Mouse (Mus musculus) intestine, postnatal 0 days (tissue): Measurements from ENCODE around the gene Klf2. TPM values are rescaled to one million over a fixed set of nuclear protein-coding genes. Genes with fewer than 3 reads are reported as not detected.

Experiments used
- ATAC-seq: fragments of 200-750 bp; cut with Nextera tagmentation; 2 replicates; pipeline ENCODE4 v1.8.0; 2017; ENCODE audit warnings: mild to moderate bottlenecking, moderate TSS enrichment, moderate library complexity
- H3K27ac ChIP-seq: fragments of 300-500 bp; sonication (generic); 2 replicates; pipeline ENCODE4 v1.5.1; 2014; ENCODE audit warnings: mild to moderate bottlenecking, low read depth, low read length, moderate library complexity
- H3K27me3 ChIP-seq: fragments of 300-500 bp; sonication (generic); replicated peaks from 2 replicates; pipeline ENCODE4 v1.6.1; 2014; ENCODE audit warnings: low read length, mixed read lengths; ENCODE audit not compliant: control insufficient read depth, insufficient read depth
- H3K36me3 ChIP-seq: fragments of 300-500 bp; sonication (generic); 2 replicates; pipeline ENCODE4 v1.6.1; 2014; ENCODE audit warnings: mild to moderate bottlenecking, moderate library complexity; ENCODE audit not compliant: control insufficient read depth, insufficient read depth
- H3K4me1 ChIP-seq: fragments of 300-500 bp; sonication (generic); replicated peaks from 2 replicates; pipeline ENCODE4 v1.6.1; 2014; ENCODE audit warnings: antibody characterized with exemption, low read length, mixed read lengths; ENCODE audit not compliant: control insufficient read depth, insufficient read depth
- H3K4me2 ChIP-seq: fragments of 300-500 bp; sonication (generic); replicated peaks from 2 replicates; pipeline ENCODE4 v1.6.1; 2014; ENCODE audit warnings: low read depth, mild to moderate bottlenecking, moderate library complexity
- H3K4me3 ChIP-seq: fragments of 300-500 bp; sonication (generic); 2 replicates; pipeline ENCODE4 v1.5.1; 2014; ENCODE audit warnings: low read depth, low read length
- H3K9ac ChIP-seq: fragments of 300-500 bp; sonication (generic); 2 replicates; pipeline ENCODE4 v1.6.1; 2014; ENCODE audit warnings: mild to moderate bottlenecking, low read depth, low read length
- H3K9me3 ChIP-seq: fragments of 300-500 bp; sonication (generic); 2 replicates; pipeline ENCODE4 v1.6.1; 2016; ENCODE audit warnings: mixed run types; ENCODE audit not compliant: control insufficient read depth
- CTCF ChIP-seq: sonication (generic); IDR thresholded peaks from 2 replicates; pipeline ENCODE4 v1.5.1; 2016; ENCODE audit warnings: low read depth, mild to moderate bottlenecking, control low read depth, antibody characterized with exemption, moderate library complexity
- WGBS: fragments of 180-500 bp; shearing (Covaris S2); extraction: QIAGEN DNeasy Blood & Tissue Kit; methylation state at CpG from one replicate; pipeline ENCODE4 v1.1.7; 2014; 5-methylcytosine and 5-hydroxymethylcytosine counted together
- polyA plus RNA-seq: library from polyadenylated mRNA; unstranded; fragments of >200 nt; fragmentation: Nextera tagmentation; extraction: Ambion mirVana; gene quantifications from 2 replicates; pipeline ENCODE4 v1.2.1, GENCODE M21; 2015

Klf2 gene
- polyA plus RNA-seq, 1 experiment from 2014 or later: 8.9 TPM

DNA sequence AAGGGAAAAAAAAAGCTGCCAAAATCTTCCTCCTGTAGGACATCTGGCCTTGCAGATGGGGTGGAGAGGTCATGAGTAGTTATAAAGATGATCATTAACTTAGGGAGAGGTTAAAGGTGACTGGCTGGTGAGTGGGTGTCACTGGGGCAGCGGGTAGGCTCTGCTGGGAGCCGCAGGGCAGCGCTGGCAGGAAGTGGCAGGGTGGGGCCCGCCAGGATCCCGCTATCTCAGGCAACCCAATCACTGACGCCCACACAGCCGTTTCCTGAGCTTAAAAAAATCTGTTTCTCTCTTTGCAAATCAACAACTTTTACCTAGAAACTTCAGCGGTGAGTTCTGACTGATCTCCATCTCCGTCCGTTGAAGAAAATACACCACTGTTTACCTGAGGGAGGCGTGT is 35.4 kb downstream of the Klf2 start:
- no peak for TF ChIP-seq CTCF
- Histone ChIP-seq H3K9me3 (no peaks in the 10 kb centered on the region), H3K27me3 (no peaks in the 10 kb centered on the region), H3K9ac (no peak overlapping the region), H3K27ac (no peak overlapping the region), H3K4me1 (no peaks in the 10 kb centered on the region), H3K36me3 (peaks cover 49% of the 10 kb centered on the region), H3K4me3 (no peak overlapping the region), H3K4me2 (no peak overlapping the region)
- ATAC-seq: no peak
- WGBS: 64% methylated on average over 11 of the region's 11 CpGs

DNA sequence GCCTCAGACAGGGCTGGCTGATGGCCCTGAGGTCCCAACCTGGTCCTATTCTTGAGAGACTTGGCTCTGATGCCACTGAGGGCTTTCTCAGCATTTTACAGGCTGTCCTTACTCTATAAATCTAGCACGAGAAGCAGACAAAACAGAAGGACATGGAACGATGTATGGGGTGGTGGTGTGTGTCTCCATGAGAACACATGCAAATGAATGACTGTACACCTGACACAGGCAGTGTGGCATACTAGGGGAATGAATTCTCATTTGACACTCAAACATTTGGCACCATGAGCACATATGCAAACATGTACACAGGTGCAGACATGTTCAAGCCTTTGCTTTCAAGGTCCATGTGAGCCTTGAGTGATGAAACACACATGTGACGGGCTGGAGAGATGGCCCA is 37.8 kb downstream of the Klf2 start:
- Histone ChIP-seq H3K36me3 (peaks cover 59% of the 10 kb centered on the region), H3K27me3 (no peaks in the 10 kb centered on the region), H3K4me3 (no peak overlapping the region), H3K4me2 (no peak overlapping the region), H3K27ac (no peak overlapping the region), H3K4me1 (no peaks in the 10 kb centered on the region), H3K9me3 (no peaks in the 10 kb centered on the region), H3K9ac (no peak overlapping the region)
- TF ChIP-seq CTCF: no peak
- WGBS: 91% methylated on average over 3 of the region's 3 CpGs
- no peak for ATAC-seq

DNA sequence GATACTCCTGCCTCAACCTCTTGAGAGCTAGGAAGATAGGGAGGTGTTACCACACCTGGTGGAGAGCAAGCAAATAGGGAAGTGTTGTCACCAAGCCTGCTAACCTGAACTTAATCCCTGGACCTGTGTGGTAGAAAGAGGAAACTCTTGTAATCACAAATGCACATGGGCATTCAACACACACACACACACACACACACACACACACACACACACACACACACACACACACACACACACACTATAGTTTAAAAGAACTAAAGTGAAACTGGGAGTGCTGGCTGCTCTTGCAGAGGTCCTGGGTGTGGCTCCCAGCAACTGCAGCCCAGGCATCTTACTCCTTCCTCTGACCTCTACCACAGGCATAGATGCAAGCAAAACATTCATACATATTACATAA is 41.3 kb downstream of the Klf2 start:
- no peak overlapping the region for H3K4me3 ChIP-seq
- H3K4me2 ChIP-seq: no peak overlapping the region
- no peak for TF ChIP-seq CTCF
- peaks cover 72% of the 10 kb centered on the region for H3K36me3 ChIP-seq
- H3K27me3 ChIP-seq: no peaks in the 10 kb centered on the region
- H3K9ac ChIP-seq: no peak overlapping the region
- H3K27ac ChIP-seq: no peak overlapping the region
- H3K9me3 ChIP-seq: no peaks in the 10 kb centered on the region
- 0 out of 2 replicates have a peak, but pooled peaks have one; percentile 7 for ATAC-seq
- no peaks in the 10 kb centered on the region for H3K4me1 ChIP-seq

DNA sequence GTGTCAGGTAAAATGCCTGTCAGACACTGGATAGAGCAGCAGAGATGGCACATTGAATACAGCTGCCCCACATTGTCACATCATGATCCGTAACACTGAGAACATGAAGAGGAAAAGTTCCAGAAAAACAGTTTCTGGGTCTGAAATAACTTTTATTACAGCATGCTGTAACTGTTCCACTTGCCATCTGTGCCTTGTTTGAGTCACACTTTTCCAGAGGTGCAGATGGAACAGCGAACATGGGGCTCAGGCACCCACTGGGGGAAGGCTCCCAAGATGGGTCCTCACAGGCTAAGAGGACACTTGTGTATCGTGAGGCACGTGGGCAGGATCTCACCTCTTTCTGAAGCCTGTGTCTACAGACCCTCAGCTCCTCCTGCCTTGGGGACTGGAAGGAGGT is 43.9 kb downstream of the Klf2 start:
- 90% methylated on average over 4 of the region's 4 CpGs for WGBS
- H3K9me3 ChIP-seq: no peaks in the 10 kb centered on the region
- H3K36me3 ChIP-seq: peaks cover 68% of the 10 kb centered on the region
- no peak overlapping the region for H3K4me2 ChIP-seq
- H3K27me3 ChIP-seq: no peaks in the 10 kb centered on the region
- ATAC-seq: no peak
- TF ChIP-seq CTCF: no peak
- H3K4me1 ChIP-seq: no peaks in the 10 kb centered on the region
- H3K9ac ChIP-seq: no peak overlapping the region
- no peak overlapping the region for H3K27ac ChIP-seq
- H3K4me3 ChIP-seq: no peak overlapping the region

DNA sequence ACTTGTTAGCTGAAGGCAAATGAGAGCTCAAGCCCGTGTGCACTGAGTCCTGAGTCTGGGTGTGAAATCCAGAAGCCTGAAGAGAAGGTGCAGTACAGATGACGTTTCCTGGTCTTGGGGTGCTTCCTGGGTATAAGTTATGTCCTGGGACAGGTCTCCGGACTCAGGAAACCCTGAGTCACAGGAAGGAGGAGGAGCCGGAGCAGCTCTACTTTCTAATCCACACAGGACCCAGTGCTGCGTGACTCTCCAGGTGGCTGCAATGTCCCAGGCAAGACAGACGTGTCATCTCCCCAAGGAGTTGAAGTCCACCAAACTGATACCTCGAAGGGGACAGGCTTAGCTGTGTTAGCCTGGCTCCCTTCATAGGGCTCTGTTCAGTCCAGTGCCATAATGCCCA is 44.6 kb downstream of the Klf2 start:
- Histone ChIP-seq H3K9ac (no peak overlapping the region), H3K27me3 (no peaks in the 10 kb centered on the region), H3K4me3 (no peak overlapping the region), H3K9me3 (no peaks in the 10 kb centered on the region), H3K4me1 (no peaks in the 10 kb centered on the region), H3K27ac (no peak overlapping the region), H3K4me2 (no peak overlapping the region), H3K36me3 (peaks cover 68% of the 10 kb centered on the region)
- no peak for TF ChIP-seq CTCF
- no peak for ATAC-seq
- 82% methylated on average over 7 of the region's 7 CpGs for WGBS

DNA sequence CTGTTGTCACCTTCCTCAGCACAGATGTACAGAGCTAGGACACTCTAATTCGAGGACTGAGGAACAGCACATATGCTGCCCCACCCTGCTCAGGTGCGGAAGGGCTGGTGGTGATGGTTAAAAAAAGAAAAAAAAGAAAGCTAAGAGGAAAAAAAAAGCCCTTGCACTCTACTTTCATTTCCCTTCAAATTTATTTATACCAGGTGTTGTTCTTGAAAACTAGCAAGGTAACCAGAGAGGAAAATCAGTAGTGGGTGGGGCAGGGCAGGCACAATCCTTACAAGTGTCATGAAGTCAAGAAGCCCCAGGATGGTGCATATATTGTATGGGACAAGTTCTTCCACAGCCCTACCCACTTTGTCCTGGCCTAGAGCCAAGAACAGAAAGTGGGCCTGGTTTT is 46.2 kb downstream of the Klf2 start:
- peaks cover 68% of the 10 kb centered on the region for H3K36me3 ChIP-seq
- TF ChIP-seq CTCF: no peak
- no peak overlapping the region for H3K4me2 ChIP-seq
- H3K4me1 ChIP-seq: no peaks in the 10 kb centered on the region
- H3K9me3 ChIP-seq: no peaks in the 10 kb centered on the region
- ATAC-seq: no peak
- no peak overlapping the region for H3K9ac ChIP-seq
- H3K27ac ChIP-seq: no peak overlapping the region
- WGBS: 92% methylated on average over 2 of the region's 2 CpGs
- H3K27me3 ChIP-seq: no peaks in the 10 kb centered on the region
- H3K4me3 ChIP-seq: no peak overlapping the region

DNA sequence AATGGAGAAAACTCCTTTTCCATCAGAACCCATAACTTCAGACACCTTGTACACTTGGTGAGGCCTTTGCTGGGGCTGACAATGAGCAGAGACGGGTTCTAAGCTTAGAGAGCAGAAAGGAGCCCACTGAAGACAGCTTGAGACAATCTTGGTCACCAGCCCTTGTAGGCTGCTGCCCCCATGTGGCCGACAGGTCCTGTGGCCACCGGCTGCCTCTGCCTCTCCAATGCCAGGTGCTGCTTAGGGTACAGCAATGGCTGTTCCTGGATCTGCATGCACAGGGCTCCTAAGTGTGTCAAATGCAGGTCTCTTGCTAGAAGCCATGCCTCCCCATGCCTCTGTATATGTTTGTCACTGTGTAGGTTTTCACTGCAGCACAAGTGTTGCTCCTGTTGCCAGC is 47.0 kb downstream of the Klf2 start:
- no peak overlapping the region for H3K4me3 ChIP-seq
- H3K9ac ChIP-seq: no peak overlapping the region
- no peaks in the 10 kb centered on the region for H3K9me3 ChIP-seq
- ATAC-seq: 0 out of 2 replicates have a peak, but pooled peaks have one; percentile 23
- WGBS: 23% methylated on average over 3 of the region's 3 CpGs
- no peak overlapping the region for H3K4me2 ChIP-seq
- no peaks in the 10 kb centered on the region for H3K27me3 ChIP-seq
- no peaks in the 10 kb centered on the region for H3K4me1 ChIP-seq
- peaks cover 71% of the 10 kb centered on the region for H3K36me3 ChIP-seq
- no peak overlapping the region for H3K27ac ChIP-seq
- TF ChIP-seq CTCF: peak; percentile 98
